Mouse (Mus musculus): Measurements from ENCODE around the gene Ugt1a9. TPM values are rescaled to one million over a fixed set of nuclear protein-coding genes. Genes with fewer than 3 reads are reported as not detected.
"Not testable (repeated sequence)": the region's sequence is repeated elsewhere in the genome, so short reads cannot be mapped to it uniquely, and the experiment has no call there.

Gene Ugt1a9
- polyA plus RNA-seq, 1 experiment from 2014 or later, result not detected

- H3K9ac ChIP-seq (ENCODE audit: low read depth, low read length); DNase-seq (ENCODE audit: low spot score); H3K36me3 ChIP-seq (ENCODE audit: control insufficient read depth, insufficient read depth, low read length); ATAC-seq (replicated peaks; ENCODE audit: low FRiP score); H3K27me3 ChIP-seq (replicated peaks; ENCODE audit: control insufficient read depth, insufficient read depth, low read length); H3K4me1 ChIP-seq (replicated peaks; ENCODE audit: control insufficient read depth, insufficient read depth, low read length); H3K4me2 ChIP-seq; H3K9me3 ChIP-seq (ENCODE audit: control insufficient read depth, low read length); H3K4me3 ChIP-seq (ENCODE audit: low read depth, low read length); H3K27ac ChIP-seq (ENCODE audit: low read depth, low read length): not testable (repeated sequence)
- no CpG with 5 or more reads among the region's 1 CpGs for WGBS
Observed at GRCm38 (mm10) chr1:88121521-88121920, 50.9 kb downstream of the Ugt1a9 start.

- not testable (repeated sequence) for H3K36me3 ChIP-seq (ENCODE audit: control insufficient read depth, insufficient read depth, low read length); H3K9ac ChIP-seq (ENCODE audit: low read depth, low read length); H3K27me3 ChIP-seq (replicated peaks; ENCODE audit: control insufficient read depth, insufficient read depth, low read length); H3K4me2 ChIP-seq; H3K4me1 ChIP-seq (replicated peaks; ENCODE audit: control insufficient read depth, insufficient read depth, low read length); H3K4me3 ChIP-seq (ENCODE audit: low read depth, low read length); H3K27ac ChIP-seq (ENCODE audit: low read depth, low read length); DNase-seq (ENCODE audit: low spot score); H3K9me3 ChIP-seq (ENCODE audit: control insufficient read depth, low read length); ATAC-seq (replicated peaks; ENCODE audit: low FRiP score)
- 76% methylated on average over 4 of the region's 4 CpGs for WGBS
Observed at GRCm38 (mm10) chr1:88125827-88126360, 55.3 kb downstream of the Ugt1a9 start.

- not testable (repeated sequence) for ATAC-seq (replicated peaks; ENCODE audit: low FRiP score); DNase-seq (ENCODE audit: low spot score); H3K9ac ChIP-seq (ENCODE audit: low read depth, low read length); H3K4me1 ChIP-seq (replicated peaks; ENCODE audit: control insufficient read depth, insufficient read depth, low read length); H3K4me3 ChIP-seq (ENCODE audit: low read depth, low read length); H3K36me3 ChIP-seq (ENCODE audit: control insufficient read depth, insufficient read depth, low read length); H3K9me3 ChIP-seq (ENCODE audit: control insufficient read depth, low read length); H3K27me3 ChIP-seq (replicated peaks; ENCODE audit: control insufficient read depth, insufficient read depth, low read length); H3K4me2 ChIP-seq; H3K27ac ChIP-seq (ENCODE audit: low read depth, low read length)
- WGBS, result 69% methylated on average over 2 of the region's 2 CpGs
Observed at GRCm38 (mm10) chr1:88129091-88129490, 58.5 kb downstream of the Ugt1a9 start.

- not testable (repeated sequence) for ATAC-seq (replicated peaks; ENCODE audit: low FRiP score); H3K9ac ChIP-seq (ENCODE audit: low read depth, low read length); H3K36me3 ChIP-seq (ENCODE audit: control insufficient read depth, insufficient read depth, low read length); H3K4me1 ChIP-seq (replicated peaks; ENCODE audit: control insufficient read depth, insufficient read depth, low read length); H3K9me3 ChIP-seq (ENCODE audit: control insufficient read depth, low read length); H3K4me3 ChIP-seq (ENCODE audit: low read depth, low read length); H3K27ac ChIP-seq (ENCODE audit: low read depth, low read length); H3K27me3 ChIP-seq (replicated peaks; ENCODE audit: control insufficient read depth, insufficient read depth, low read length); H3K4me2 ChIP-seq; DNase-seq (ENCODE audit: low spot score)
- 90% methylated on average over 1 of the region's 1 CpGs for WGBS
Observed at GRCm38 (mm10) chr1:88130223-88130622, 59.6 kb downstream of the Ugt1a9 start.

- no peaks in the 10 kb centered on the region for H3K36me3 ChIP-seq (ENCODE audit: control insufficient read depth, insufficient read depth, low read length)
- H3K27me3 ChIP-seq (replicated peaks; ENCODE audit: control insufficient read depth, insufficient read depth, low read length), result no peaks in the 10 kb centered on the region
- ATAC-seq (replicated peaks; ENCODE audit: low FRiP score) (no peak), DNase-seq (ENCODE audit: low spot score) (no peak)
- 69% methylated on average over 3 of the region's 3 CpGs for WGBS
- H3K4me1 ChIP-seq (replicated peaks; ENCODE audit: control insufficient read depth, insufficient read depth, low read length), result 0 out of 2 replicates have a peak, but pooled peaks cover 2% of the 10 kb centered on the region
- no peak overlapping the region for H3K4me3 ChIP-seq (ENCODE audit: low read depth, low read length)
- H3K4me2 ChIP-seq, result no peak overlapping the region
- H3K9me3 ChIP-seq (ENCODE audit: control insufficient read depth, low read length), result no peaks in the 10 kb centered on the region
- no peak overlapping the region for H3K9ac ChIP-seq (ENCODE audit: low read depth, low read length)
- no peak overlapping the region for H3K27ac ChIP-seq (ENCODE audit: low read depth, low read length)
Observed at GRCm38 (mm10) chr1:88133908-88134456, 63.4 kb downstream of the Ugt1a9 start.

GRCm38 (mm10) chr1:88134457-88135011 is 63.9 kb downstream of the Ugt1a9 start, which contains the start of gene Ugt1a6a:
Gene Ugt1a6a (plus strand): TSS chr1:88134809.
- DNase-seq (ENCODE audit: low spot score), result not testable (repeated sequence)

GRCm38 (mm10) chr1:88135229-88135904 is 64.8 kb downstream of the Ugt1a9 start:
- H3K36me3 ChIP-seq (ENCODE audit: control insufficient read depth, insufficient read depth, low read length); H3K9ac ChIP-seq (ENCODE audit: low read depth, low read length); ATAC-seq (replicated peaks; ENCODE audit: low FRiP score); H3K9me3 ChIP-seq (ENCODE audit: control insufficient read depth, low read length); H3K27ac ChIP-seq (ENCODE audit: low read depth, low read length); DNase-seq (ENCODE audit: low spot score); H3K27me3 ChIP-seq (replicated peaks; ENCODE audit: control insufficient read depth, insufficient read depth, low read length); H3K4me2 ChIP-seq; H3K4me3 ChIP-seq (ENCODE audit: low read depth, low read length); H3K4me1 ChIP-seq (replicated peaks; ENCODE audit: control insufficient read depth, insufficient read depth, low read length): not testable (repeated sequence)
- 90% methylated on average over 5 of the region's 6 CpGs for WGBS

More at GRCm38 (mm10) chr1:88134457-88135011, 63.9 kb downstream of the Ugt1a9 start, which contains the start of gene Ugt1a6a:
- H3K9ac ChIP-seq (ENCODE audit: low read depth, low read length); H3K27me3 ChIP-seq (replicated peaks; ENCODE audit: control insufficient read depth, insufficient read depth, low read length); H3K36me3 ChIP-seq (ENCODE audit: control insufficient read depth, insufficient read depth, low read length); H3K4me2 ChIP-seq; H3K4me3 ChIP-seq (ENCODE audit: low read depth, low read length); H3K4me1 ChIP-seq (replicated peaks; ENCODE audit: control insufficient read depth, insufficient read depth, low read length); H3K9me3 ChIP-seq (ENCODE audit: control insufficient read depth, low read length); H3K27ac ChIP-seq (ENCODE audit: low read depth, low read length); ATAC-seq (replicated peaks; ENCODE audit: low FRiP score): not testable (repeated sequence)
- 36% methylated on average over 5 of the region's 5 CpGs for WGBS

- Histone ChIP-seq H3K4me3 (ENCODE audit: low read depth, low read length) (no peak overlapping the region), H3K9me3 (ENCODE audit: control insufficient read depth, low read length) (no peaks in the 10 kb centered on the region), H3K27me3 (replicated peaks; ENCODE audit: control insufficient read depth, insufficient read depth, low read length) (no peaks in the 10 kb centered on the region), H3K4me2 (no peak overlapping the region), H3K9ac (ENCODE audit: low read depth, low read length) (no peak overlapping the region), H3K4me1 (replicated peaks; ENCODE audit: control insufficient read depth, insufficient read depth, low read length) (0 out of 2 replicates have a peak, but pooled peaks cover 2% of the 10 kb centered on the region), H3K27ac (ENCODE audit: low read depth, low read length) (no peak overlapping the region), H3K36me3 (ENCODE audit: control insufficient read depth, insufficient read depth, low read length) (no peaks in the 10 kb centered on the region)
- ATAC-seq (replicated peaks; ENCODE audit: low FRiP score) (no peak), DNase-seq (ENCODE audit: low spot score) (no peak)
- WGBS, result 79% methylated on average over 2 of the region's 2 CpGs
Observed at GRCm38 (mm10) chr1:88136646-88137045, 66.0 kb downstream of the Ugt1a9 start.
